Mouse (Mus musculus) lung, embryonic 16.5 days (tissue): Measurements from ENCODE around the gene Vps26a. TPM values are rescaled to one million over a fixed set of nuclear protein-coding genes. Genes with fewer than 3 reads are reported as not detected.
"Not testable (repeated sequence)": the region's sequence is repeated elsewhere in the genome, so short reads cannot be mapped to it uniquely, and the experiment has no call there.

Experiments
- ATAC-seq: fragments of 200-750 bp; cut with Nextera tagmentation; 2 replicates; pipeline ENCODE4 v1.8.0; 2017; ENCODE audit warnings: low read depth, mild to moderate bottlenecking, moderate library complexity
- H3K27ac ChIP-seq: fragments of 300-500 bp; sonication (generic); 2 replicates; pipeline ENCODE4 v1.5.1; 2014; ENCODE audit warnings: mild to moderate bottlenecking, control low read depth, low read length
- H3K27me3 ChIP-seq: fragments of 300-500 bp; sonication (generic); 2 replicates; pipeline ENCODE4 v1.6.1; 2014; ENCODE audit warnings: low read depth, low read length, mixed read lengths; ENCODE audit not compliant: control insufficient read depth, insufficient read depth
- H3K36me3 ChIP-seq: fragments of 300-500 bp; sonication (generic); 2 replicates; pipeline ENCODE4 v1.6.1; 2014; ENCODE audit warnings: low read length; ENCODE audit not compliant: control insufficient read depth, insufficient read depth
- H3K4me1 ChIP-seq: fragments of 300-500 bp; sonication (generic); replicated peaks from 2 replicates; pipeline ENCODE4 v1.6.1; 2014; ENCODE audit warnings: low read length, mixed read lengths; ENCODE audit not compliant: control insufficient read depth, insufficient read depth
- H3K4me2 ChIP-seq: fragments of 300-500 bp; sonication (generic); 2 replicates; pipeline ENCODE4 v1.6.1; 2014; ENCODE audit warnings: low read depth, low read length, control low read depth
- H3K4me3 ChIP-seq: fragments of 300-500 bp; sonication (generic); 2 replicates; pipeline ENCODE4 v1.5.1; 2014; ENCODE audit warnings: mild to moderate bottlenecking, low read length, control low read depth
- H3K9ac ChIP-seq: fragments of 300-500 bp; sonication (generic); 2 replicates; pipeline ENCODE4 v1.6.1; 2014; ENCODE audit warnings: low read length, control low read depth
- H3K9me3 ChIP-seq: fragments of 300-500 bp; sonication (generic); 2 replicates; pipeline ENCODE4 v1.6.1; 2016; ENCODE audit warnings: low read length; ENCODE audit not compliant: control insufficient read depth
- WGBS: fragments of 180-500 bp; shearing (Covaris S2); extraction: QIAGEN DNeasy Blood & Tissue Kit; methylation state at CpG from one replicate; pipeline ENCODE4 v1.1.7; 2014; 5-methylcytosine and 5-hydroxymethylcytosine counted together
- polyA plus RNA-seq: library from polyadenylated mRNA; unstranded; fragments of >200 nt; fragmentation: Nextera tagmentation; extraction: Ambion mirVana; gene quantifications from 2 replicates; pipeline ENCODE4 v1.2.1, GENCODE M21; 2015

Gene Vps26a
- polyA plus RNA-seq, 1 experiment from 2014 or later, result 86.1 TPM

GRCm38 (mm10) chr10:62481108-62481852 is 5.3 kb downstream of the Vps26a start:
- no peak overlapping the region for H3K4me3 ChIP-seq
- no peaks in the 10 kb centered on the region for H3K9me3 ChIP-seq
- H3K4me1 ChIP-seq, result peaks cover 4% of the 10 kb centered on the region; the same call in 1 of the 2 replicates
- no peaks in the 10 kb centered on the region for H3K27me3 ChIP-seq
- no peak for ATAC-seq
- H3K27ac ChIP-seq, result no peak overlapping the region
- 69% methylated on average over 7 of the region's 7 CpGs for WGBS
- H3K9ac ChIP-seq, result no peak overlapping the region
- H3K4me2 ChIP-seq, result no peak overlapping the region
- H3K36me3 ChIP-seq, result 0 out of 2 replicates have a peak, but pooled peaks cover 3% of the 10 kb centered on the region

- Histone ChIP-seq H3K4me3 (no peak overlapping the region), H3K9me3 (no peaks in the 10 kb centered on the region), H3K27ac (no peak overlapping the region), H3K4me2 (no peak overlapping the region), H3K36me3 (peaks cover 6% of the 10 kb centered on the region; the same call in 1 of the 2 replicates), H3K27me3 (no peaks in the 10 kb centered on the region), H3K4me1 (no peaks in the 10 kb centered on the region), H3K9ac (no peak overlapping the region)
- no peak for ATAC-seq
- 81% methylated on average over 2 of the region's 2 CpGs for WGBS
Observed at GRCm38 (mm10) chr10:62476980-62477379, 9.6 kb downstream of the Vps26a start.

- H3K9ac ChIP-seq, result no peak overlapping the region
- no peak overlapping the region for H3K4me2 ChIP-seq
- H3K4me1 ChIP-seq, result no peaks in the 10 kb centered on the region
- H3K36me3 ChIP-seq, result peaks cover 6% of the 10 kb centered on the region; the same call in 1 of the 2 replicates
- H3K9me3 ChIP-seq, result no peaks in the 10 kb centered on the region
- H3K4me3 ChIP-seq, result no peak overlapping the region
- WGBS, result 90% methylated on average over 10 of the region's 10 CpGs
- H3K27ac ChIP-seq, result no peak overlapping the region
- no peaks in the 10 kb centered on the region for H3K27me3 ChIP-seq
- no peak for ATAC-seq
Observed at GRCm38 (mm10) chr10:62474944-62475343, 11.7 kb downstream of the Vps26a start.

- Histone ChIP-seq H3K4me2 (no peak overlapping the region), H3K4me1 (no peaks in the 10 kb centered on the region), H3K4me3 (no peak overlapping the region), H3K27me3 (no peaks in the 10 kb centered on the region), H3K36me3 (peaks cover 3% of the 10 kb centered on the region; the same call in 1 of the 2 replicates), H3K9me3 (no peaks in the 10 kb centered on the region), H3K27ac (no peak overlapping the region), H3K9ac (no peak overlapping the region)
- ATAC-seq, result no peak
- WGBS, result 75% methylated on average over 5 of the region's 5 CpGs
Observed at GRCm38 (mm10) chr10:62471105-62471504, 15.5 kb downstream of the Vps26a start.

GRCm38 (mm10) chr10:62469736-62470135 is 16.9 kb downstream of the Vps26a start:
- Histone ChIP-seq H3K9ac (no peak overlapping the region), H3K36me3 (no peaks in the 10 kb centered on the region), H3K4me2 (no peak overlapping the region), H3K4me1 (no peaks in the 10 kb centered on the region), H3K27me3 (no peaks in the 10 kb centered on the region), H3K27ac (no peak overlapping the region), H3K4me3 (no peak overlapping the region), H3K9me3 (no peaks in the 10 kb centered on the region)
- no peak for ATAC-seq
- 91% methylated on average over 4 of the region's 4 CpGs for WGBS

GRCm38 (mm10) chr10:62461321-62461720 is 25.3 kb downstream of the Vps26a start:
- ATAC-seq, result no peak
- peaks cover 20% of the 10 kb centered on the region for H3K36me3 ChIP-seq

GRCm38 (mm10) chr10:62452001-62452400 is 34.6 kb downstream of the Vps26a start:
- not testable (repeated sequence) for H3K9ac ChIP-seq, H3K9me3 ChIP-seq, ATAC-seq, H3K4me2 ChIP-seq, H3K27me3 ChIP-seq, H3K4me3 ChIP-seq, H3K27ac ChIP-seq, H3K36me3 ChIP-seq
- H3K4me1 ChIP-seq, result peaks cover 11% of the 10 kb centered on the region
- WGBS, result 64% methylated on average over 11 of the region's 11 CpGs

More at GRCm38 (mm10) chr10:62461321-62461720, 25.3 kb downstream of the Vps26a start:
- no peaks in the 10 kb centered on the region for H3K9me3 ChIP-seq
- H3K9ac ChIP-seq, result no peak overlapping the region
- H3K27me3 ChIP-seq, result no peaks in the 10 kb centered on the region
- H3K4me2 ChIP-seq, result no peak overlapping the region
- no peaks in the 10 kb centered on the region for H3K4me1 ChIP-seq
- no peak overlapping the region for H3K4me3 ChIP-seq
- no peak overlapping the region for H3K27ac ChIP-seq

GRCm38 (mm10) chr10:62450280-62450640 is 36.3 kb downstream of the Vps26a start:
- H3K27me3 ChIP-seq, result no peaks in the 10 kb centered on the region
- 33% methylated on average over 18 of the region's 18 CpGs for whole genome bisulfite sequencing

GRCm38 (mm10) chr10:62449364-62450279 is 37.0 kb downstream of the Vps26a start, which contains the start of the genes 4930507D05Rik and Supv3l1:
TSS of gene 4930507D05Rik (plus strand) at chr10:62449489.
TSS of gene Supv3l1 (minus strand) at chr10:62449738.
- Histone ChIP-seq H3K4me3 (peak within 1 kb of the TSS; percentile 98), H3K4me1 (peaks cover 11% of the 10 kb centered on the region), H3K27ac (peak within 1 kb of the TSS; percentile 79), H3K36me3 (peaks cover 11% of the 10 kb centered on the region), H3K9ac (peak within 1 kb of the TSS; percentile 99), H3K27me3 (no peaks in the 10 kb centered on the region), H3K9me3 (no peaks in the 10 kb centered on the region), H3K4me2 (peak within 1 kb of the TSS; percentile 79)
- ATAC-seq, result peak; percentile 92
- under 1% methylated on average over 72 of the region's 73 CpGs for WGBS

More at GRCm38 (mm10) chr10:62450280-62450640, 36.3 kb downstream of the Vps26a start:
- H3K9me3 ChIP-seq, result no peaks in the 10 kb centered on the region
- peak overlapping the region; percentile 98 for H3K4me3 ChIP-seq
- peak; percentile 19; the same call in 1 of the 2 replicates for ATAC-seq
- H3K4me2 ChIP-seq, result peak overlapping the region; percentile 79
- H3K36me3 ChIP-seq, result peaks cover 10% of the 10 kb centered on the region
- peak overlapping the region; percentile 79 for H3K27ac ChIP-seq
- peak overlapping the region; percentile 99 for H3K9ac ChIP-seq
- peaks cover 11% of the 10 kb centered on the region for H3K4me1 ChIP-seq
